ENCODE assay signal across 8 mouse cellular contexts in genomic region chr12:75656580-75656979, GRCm38 (mm10). TPM values are rescaled to one million over a fixed set of nuclear protein-coding genes. Genes with fewer than 3 reads are reported as not detected.
DNase-seq lines count a peak whose midpoint lies in the region; ATAC-seq and TF ChIP-seq lines count a peak whose summit lies in the region.

No protein-coding gene starts in this region.

- H3K4me1 ChIP-seq in forebrain, embryonic 15.5 days: no peaks in the 10 kb centered on the region
- no peaks in the 10 kb centered on the region for H3K4me1 ChIP-seq in forebrain, embryonic 12.5 days
- H3K4me1 ChIP-seq in thymus, adult 2 months (replicated peaks; ENCODE audit: control insufficient read depth, insufficient read depth, low read length): peaks cover 4% of the 10 kb centered on the region
- no peaks in the 10 kb centered on the region for H3K4me1 ChIP-seq in forebrain, embryonic 16.5 days (replicated peaks; ENCODE audit: control insufficient read depth, insufficient read depth, low read length)

- no peaks in the 10 kb centered on the region for H3K27me3 ChIP-seq in forebrain, embryonic 15.5 days
- no peaks in the 10 kb centered on the region for H3K27me3 ChIP-seq in forebrain, embryonic 12.5 days
- H3K27me3 ChIP-seq in thymus, adult 2 months (ENCODE audit: control insufficient read depth, insufficient read depth, low read length): no peaks in the 10 kb centered on the region
- no peaks in the 10 kb centered on the region for H3K27me3 ChIP-seq in forebrain, embryonic 16.5 days (replicated peaks; ENCODE audit: control insufficient read depth, insufficient read depth, low read length)

- ATAC-seq in forebrain, embryonic 15.5 days (replicated peaks): peak; percentile 58; the same call in 1 of the 2 replicates
- no peak for ATAC-seq in forebrain, embryonic 12.5 days (ENCODE audit: low FRiP score)
- ATAC-seq in forebrain, embryonic 16.5 days: 0 out of 2 replicates have a peak, but pooled peaks have one; percentile 55

- no peak overlapping the region for H3K9ac ChIP-seq in forebrain, embryonic 15.5 days (replicated peaks)
- no peak overlapping the region for H3K9ac ChIP-seq in forebrain, embryonic 12.5 days
- H3K9ac ChIP-seq in forebrain, embryonic 16.5 days (replicated peaks; ENCODE audit: low read depth, low read length): no peak overlapping the region

- no peak overlapping the region for H3K4me2 ChIP-seq in forebrain, embryonic 15.5 days (replicated peaks)
- no peak overlapping the region for H3K4me2 ChIP-seq in forebrain, embryonic 12.5 days
- no peak overlapping the region for H3K4me2 ChIP-seq in forebrain, embryonic 16.5 days (ENCODE audit: low read length)

- WGBS in forebrain, embryonic 15.5 days: 24% methylated on average over 3 of the region's 3 CpGs
- WGBS in forebrain, embryonic 12.5 days: 32% methylated on average over 3 of the region's 3 CpGs
- WGBS in thymus, adult 2 months: 68% methylated on average over 3 of the region's 3 CpGs
- WGBS in forebrain, embryonic 16.5 days: 26% methylated on average over 3 of the region's 3 CpGs

- H3K27ac ChIP-seq in forebrain, embryonic 15.5 days (replicated peaks): no peak overlapping the region
- no peak overlapping the region for H3K27ac ChIP-seq in forebrain, embryonic 12.5 days
- H3K27ac ChIP-seq in thymus, adult 2 months (ENCODE audit: control insufficient read depth, insufficient read depth, low read length): no peak overlapping the region
- no peak overlapping the region for H3K27ac ChIP-seq in forebrain, embryonic 16.5 days (ENCODE audit: low read length)

- intact Hi-C loops in left cerebral cortex, postnatal 10 days (cut with DNase I): loop anchor here (2.0 kb wide), 1 partner anchor 192 kb away; no protein-coding TSS in a partner anchor

- H3K4me3 ChIP-seq in forebrain, embryonic 15.5 days: no peak overlapping the region
- H3K4me3 ChIP-seq in forebrain, embryonic 12.5 days (replicated peaks): no peak overlapping the region
- H3K4me3 ChIP-seq in thymus, adult 2 months (ENCODE audit: control insufficient read depth, insufficient read depth, low read length): no peak overlapping the region
- H3K4me3 ChIP-seq in forebrain, embryonic 16.5 days (replicated peaks; ENCODE audit: low read length): no peak overlapping the region

- peak; percentile 12 for DNase-seq in thymus, adult 2 months
- no peak for DNase-seq in thymus, adult 18-20 months
- DNase-seq in left cerebral cortex, postnatal 10 days (ENCODE audit: extremely low spot score in 1 of 2, low spot score in 2 of 2): peak; percentile 38 to 40
- peak; percentile 49 for DNase-seq in right cerebral cortex, adult 18-20 months
- no peak for DNase-seq in c-Kit-positive CD71-positive TER-119-positive erythroid progenitor cells, embryonic 14.5 days (ENCODE audit: low spot score)

- no peaks in the 10 kb centered on the region for H3K36me3 ChIP-seq in forebrain, embryonic 15.5 days
- H3K36me3 ChIP-seq in forebrain, embryonic 12.5 days (replicated peaks): no peaks in the 10 kb centered on the region
- H3K36me3 ChIP-seq in thymus, adult 2 months (ENCODE audit: control insufficient read depth, insufficient read depth, low read length): no peaks in the 10 kb centered on the region
- H3K36me3 ChIP-seq in forebrain, embryonic 16.5 days (ENCODE audit: control insufficient read depth, insufficient read depth): no peaks in the 10 kb centered on the region

- no peak for TF ChIP-seq POLR2A in thymus, adult 2 months (IDR thresholded peaks at IDR 0.05; ENCODE audit: control insufficient read depth, extremely low read depth, insufficient read depth, low read length, poor library complexity)

- no peaks in the 10 kb centered on the region for H3K9me3 ChIP-seq in forebrain, embryonic 15.5 days
- H3K9me3 ChIP-seq in forebrain, embryonic 12.5 days: no peaks in the 10 kb centered on the region
- no peaks in the 10 kb centered on the region for H3K9me3 ChIP-seq in forebrain, embryonic 16.5 days (ENCODE audit: control insufficient read depth, low read length)

- no peak for TF ChIP-seq CTCF in thymus, adult 2 months (IDR thresholded peaks at IDR 0.05; ENCODE audit: borderline replicate concordance, control insufficient read depth, extremely low read depth, insufficient read depth, low read length, poor library complexity)

RNA-seq across cellular contexts. Expression of gene Wdr89, which starts 12.8 kb away (rescaled TPM):
- 7.1 and 8.7 TPM in 2 replicates for polyA plus RNA-seq in forebrain, embryonic 15.5 days (2015; fragmentation: Nextera tagmentation; extraction: Ambion mirVana)
- 9.0 and 9.7 TPM in 2 replicates for polyA plus RNA-seq in forebrain, embryonic 12.5 days (2016; fragmentation: Nextera tagmentation; extraction: Ambion mirVana)
- polyA plus RNA-seq in thymus, adult 2 months (2012; rRNA removed): 3.2 and 4.6 TPM in 2 replicates
- 8.5 and 8.6 TPM in 2 replicates for polyA plus RNA-seq in forebrain, embryonic 16.5 days (2015; fragmentation: Nextera tagmentation; extraction: Ambion mirVana)
- 1 to 10 TPM; 2.9 to 3.2 TPM for total RNA-seq in left cerebral cortex, postnatal 10 days (2021)

Comparison
In these comparisons a context has a peak if more than half of its experiments do, and no peak if none do; other contexts are left out.
1. DNase-seq: peak in thymus, adult 2 months (single experiment), left cerebral cortex, postnatal 10 days (2 of 2) and right cerebral cortex, adult 18-20 months (single experiment); none in thymus, adult 18-20 months (0 of 2) and c-Kit-positive CD71-positive TER-119-positive erythroid progenitor cells, embryonic 14.5 days (single experiment).